Mouse (Mus musculus): ENCODE data around the gene Scamp2. TPM values are rescaled to one million over a fixed set of nuclear protein-coding genes. Genes with fewer than 3 reads are reported as not detected.

Scamp2 gene
- total RNA-seq, 2 experiments from 2014 or later, result 33.8 to 37.3 TPM

DNA sequence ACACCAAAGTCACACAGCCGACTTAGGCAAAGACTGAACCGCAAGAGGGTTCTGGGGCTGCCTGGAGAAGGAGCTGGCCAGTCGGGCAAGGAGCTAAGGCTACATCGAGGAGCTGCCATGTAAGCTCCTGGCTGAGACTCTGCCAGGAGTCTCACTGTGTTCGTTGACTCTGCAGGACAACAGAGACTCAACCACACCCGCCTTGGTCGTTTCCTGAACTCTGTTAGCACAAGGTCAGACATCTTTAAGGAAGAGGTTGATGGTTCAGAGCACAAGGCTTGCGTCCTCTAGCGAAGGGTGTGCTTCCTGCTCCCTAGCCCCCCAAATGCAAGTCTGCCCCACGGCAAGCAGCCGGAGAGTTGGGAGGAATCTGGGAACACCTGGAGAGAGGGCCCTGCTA is 12.9 kb upstream of the Scamp2 start:
- no peak for DNase-seq
- intact Hi-C loops (cut with DNase I), result no loop called here

DNA sequence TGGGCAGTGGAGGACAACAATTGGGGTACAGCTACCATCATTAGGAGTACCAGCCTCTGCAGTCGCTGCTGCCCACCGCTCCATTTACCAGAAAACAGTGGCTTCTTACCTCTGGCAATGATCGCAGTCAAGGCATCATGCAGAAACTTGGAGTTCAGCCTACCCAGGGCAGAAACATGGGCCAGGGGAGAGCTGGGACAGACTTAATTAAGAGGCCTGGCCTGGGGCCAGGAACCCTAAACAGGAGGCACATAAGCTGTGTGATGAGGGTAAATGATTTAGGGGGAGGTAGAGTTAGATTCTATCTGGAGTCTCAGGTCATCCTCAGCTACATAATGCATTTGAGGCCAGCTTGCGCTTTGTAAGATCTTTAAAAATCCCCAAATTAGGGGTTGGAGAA is 11.6 kb upstream of the Scamp2 start:
- intact Hi-C loops (cut with DNase I), result no loop called here

GRCm38 (mm10) chr9:57550126-57550862 is 10.4 kb upstream of the Scamp2 start:
- no peak for DNase-seq
- intact Hi-C loops (cut with DNase I), result no loop called here

More for the DNA sequence above, 11.6 kb upstream of the Scamp2 start:
- DNase-seq, result no peak

DNA sequence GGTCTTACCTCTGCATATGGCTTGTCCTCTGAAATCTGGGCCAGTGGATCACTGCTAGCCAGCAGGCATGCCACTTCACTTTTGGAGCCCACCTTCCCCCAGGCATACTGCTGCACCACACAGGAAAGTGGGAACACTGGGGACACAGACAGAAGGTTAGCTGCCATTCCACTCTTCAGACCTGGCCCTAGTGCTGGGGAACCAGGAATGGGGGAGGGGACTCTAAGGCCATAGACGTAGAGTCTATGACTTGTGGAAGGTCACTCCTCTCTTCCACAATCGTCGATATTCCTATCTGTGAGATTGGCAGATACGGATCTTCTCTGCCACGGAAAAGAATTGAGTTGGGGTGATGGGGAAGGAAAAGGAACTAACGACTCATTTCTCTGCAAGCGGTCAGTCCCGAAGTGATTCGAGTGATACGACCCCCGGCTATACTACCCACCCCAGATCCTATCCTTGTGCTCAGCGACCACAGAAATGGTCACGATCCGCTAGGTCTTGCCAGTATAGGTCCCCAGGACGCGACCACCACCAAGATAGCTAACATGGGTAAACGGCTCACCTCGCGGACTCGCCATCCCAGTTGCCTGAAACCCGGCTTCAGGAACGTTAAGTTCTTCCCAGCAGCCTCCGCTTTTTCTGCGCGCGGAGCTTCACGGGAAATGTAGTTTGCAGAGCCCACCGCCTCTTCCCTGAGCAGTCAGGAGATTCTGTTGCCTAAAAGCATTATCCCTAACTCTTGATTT is 8.4 kb upstream of the Scamp2 start, which contains the start of gene Mpi:
Gene Mpi (minus strand): TSS at position 625 of the 749 bp plus-strand sequence.
- intact Hi-C loops (cut with DNase I), result no loop called here
- peak in 1 of 2 experiments; percentile 49 for DNase-seq

DNA sequence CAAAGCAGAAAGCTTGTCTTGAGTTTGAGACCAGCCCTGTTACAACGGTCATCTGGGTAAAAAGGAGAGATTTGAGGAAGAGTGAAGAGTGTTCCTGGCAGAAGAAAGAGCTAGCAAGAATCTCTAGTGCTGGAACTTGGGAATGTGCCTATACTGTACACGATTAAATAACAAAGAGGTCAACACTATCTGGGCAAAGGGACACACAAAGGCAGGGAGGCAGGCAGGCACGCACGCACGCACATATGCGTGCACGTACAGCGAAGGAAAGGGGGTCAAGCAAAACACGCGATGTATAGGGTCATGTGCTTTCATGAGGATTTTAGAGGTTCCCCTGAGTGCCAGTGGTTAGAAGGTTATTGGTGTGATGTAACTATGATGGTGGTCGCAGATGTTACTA is 7.6 kb upstream of the Scamp2 start:
- no peak for DNase-seq
- intact Hi-C loops (cut with DNase I), result no loop called here

DNA sequence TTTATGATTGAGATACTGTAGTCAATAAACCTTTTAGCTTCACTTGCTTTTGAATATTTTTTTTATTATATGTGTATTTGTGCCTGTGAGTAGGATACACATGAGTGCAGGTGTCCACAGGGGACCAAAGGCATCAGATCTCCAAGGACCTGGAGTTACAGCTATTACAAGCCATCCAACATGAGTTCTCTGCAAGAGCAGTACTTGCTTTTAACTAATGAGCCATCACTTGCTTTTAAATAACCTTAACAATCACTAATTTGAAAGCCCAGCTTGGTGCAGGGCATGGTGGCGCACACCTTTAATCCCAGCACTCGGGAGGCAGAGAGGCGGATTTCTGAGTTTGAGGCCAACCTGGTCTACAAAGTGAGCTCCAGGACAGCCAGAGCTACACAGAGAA is 6.0 kb upstream of the Scamp2 start:
- intact Hi-C loops (cut with DNase I), result no loop called here
- no peak for DNase-seq

DNA sequence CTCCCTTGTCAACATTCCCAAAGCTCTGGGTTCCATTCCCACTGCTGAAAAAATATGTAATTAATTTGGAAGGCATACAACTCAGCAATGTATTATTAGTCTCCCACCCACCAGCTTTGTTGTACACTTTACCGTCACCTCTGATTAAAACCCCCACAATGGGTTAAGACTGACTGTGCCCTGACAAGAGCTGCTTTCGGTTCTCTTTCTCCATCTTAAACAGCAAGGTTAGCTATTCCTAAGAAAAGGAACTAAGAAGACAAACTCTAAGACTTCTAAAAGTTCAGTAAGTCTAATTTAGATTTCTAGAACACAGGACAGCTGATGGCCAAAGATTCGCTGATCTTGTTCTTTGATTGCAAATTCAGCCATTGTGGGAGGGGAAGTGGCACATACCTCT is 3.5 kb upstream of the Scamp2 start:
- intact Hi-C loops (cut with DNase I), result no loop called here
- DNase-seq, result no peak

GRCm38 (mm10) chr9:57558625-57559024 is 2.1 kb upstream of the Scamp2 start:
- intact Hi-C loops (cut with DNase I), result no loop called here

GRCm38 (mm10) chr9:57559568-57559967 is 1.2 kb upstream of the Scamp2 start:
- DNase-seq, result no peak
- intact Hi-C loops (cut with DNase I), result no loop called here

More at GRCm38 (mm10) chr9:57558625-57559024, 2.1 kb upstream of the Scamp2 start:
- DNase-seq, result no peak

GRCm38 (mm10) chr9:57560263-57560662 is 480 bp upstream of the Scamp2 start:
- intact Hi-C loops (cut with DNase I), result no loop called here
- DNase-seq, result no peak

DNA sequence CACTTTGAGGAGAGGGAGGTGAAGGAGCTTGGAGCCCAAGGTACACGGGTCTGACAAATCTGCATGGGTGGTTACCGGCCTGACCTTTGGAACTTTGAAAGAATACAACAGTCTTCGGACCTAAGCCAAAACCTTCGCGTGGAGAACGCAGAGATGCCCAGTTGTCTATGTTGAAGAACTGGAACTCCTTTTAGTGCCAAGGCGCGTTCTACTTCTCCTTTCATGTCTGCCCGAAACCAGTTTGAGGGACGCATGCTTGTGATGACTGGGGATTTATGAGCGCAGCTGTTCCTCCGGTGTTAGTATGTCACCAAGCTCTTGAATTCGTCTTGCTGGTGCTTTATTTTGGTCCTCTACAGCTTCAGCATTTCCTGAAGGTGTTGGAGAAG is 962 bp downstream of the Scamp2 start:
- intact Hi-C loops (cut with DNase I), result no loop called here
- no peak for DNase-seq

- peak in 1 of 2 experiments; percentile 51 for DNase-seq
- intact Hi-C loops (cut with DNase I), result no loop called here
These were observed 2.2 kb downstream of the Scamp2 start for GRCm38 (mm10) chr9:57562896-57563372.

GRCm38 (mm10) chr9:57564609-57565008 is 3.9 kb downstream of the Scamp2 start:
- no peak for DNase-seq
- intact Hi-C loops (cut with DNase I), result no loop called here

DNA sequence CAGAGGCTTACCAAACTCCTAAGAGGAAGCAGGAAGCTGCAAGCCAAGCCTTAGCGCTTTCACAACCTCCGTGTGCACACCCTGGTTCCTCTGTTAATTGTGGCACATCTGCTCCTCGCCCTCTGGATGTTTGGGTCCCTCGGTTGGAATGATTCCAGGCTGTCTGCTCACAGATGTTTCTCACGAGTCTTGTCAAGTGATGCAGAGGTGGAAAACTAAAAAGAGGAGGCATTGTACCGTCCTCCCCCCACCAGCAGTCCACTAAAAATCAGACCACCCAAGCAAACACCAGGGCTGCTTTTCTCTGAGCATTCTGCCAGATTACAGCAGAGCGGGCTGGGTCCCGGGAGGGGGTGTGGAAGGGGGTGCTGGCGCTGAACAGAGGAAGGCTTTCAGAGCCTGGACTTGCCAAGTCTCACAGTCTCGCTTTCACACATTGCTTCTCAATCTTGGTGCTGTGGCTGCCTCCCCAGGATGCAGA is 5.0 kb downstream of the Scamp2 start:
- intact Hi-C loops (cut with DNase I), result no loop called here
- no peak for DNase-seq

GRCm38 (mm10) chr9:57566846-57567245 is 6.1 kb downstream of the Scamp2 start:
- intact Hi-C loops (cut with DNase I), result no loop called here
- DNase-seq, result no peak

- DNase-seq, result peak in 1 of 2 experiments; percentile 50
- intact Hi-C loops (cut with DNase I), result no loop called here
These were observed 7.8 kb downstream of the Scamp2 start for GRCm38 (mm10) chr9:57568500-57568899.

DNA sequence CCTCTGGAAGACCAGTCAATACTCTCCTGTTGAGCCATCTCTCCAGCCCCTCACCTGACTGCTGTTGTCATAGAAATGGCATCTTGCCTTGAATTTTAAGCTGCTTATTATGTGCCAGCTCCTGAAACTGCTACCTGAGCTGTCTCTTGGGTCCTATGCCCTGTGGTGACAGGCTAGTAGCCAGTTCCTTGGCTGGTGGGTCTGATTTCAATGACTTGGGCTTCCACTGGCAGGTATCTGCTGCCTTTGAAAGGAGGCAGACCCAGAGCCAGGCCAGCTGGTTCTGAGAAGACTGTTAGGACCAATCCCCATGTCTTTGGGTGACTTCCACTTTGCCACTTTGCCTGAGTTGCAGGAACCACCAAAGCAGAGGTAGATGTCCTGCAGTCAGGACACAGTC is 13.7 kb downstream of the Scamp2 start:
- intact Hi-C loops (cut with DNase I), result no loop called here
- no peak for DNase-seq

GRCm38 (mm10) chr9:57575577-57575976 is 14.8 kb downstream of the Scamp2 start:
- intact Hi-C loops (cut with DNase I), result no loop called here

GRCm38 (mm10) chr9:57577144-57577849 is 16.6 kb downstream of the Scamp2 start:
- no peak for DNase-seq
- intact Hi-C loops (cut with DNase I), result no loop called here

More at GRCm38 (mm10) chr9:57575577-57575976, 14.8 kb downstream of the Scamp2 start:
- no peak for DNase-seq

DNA sequence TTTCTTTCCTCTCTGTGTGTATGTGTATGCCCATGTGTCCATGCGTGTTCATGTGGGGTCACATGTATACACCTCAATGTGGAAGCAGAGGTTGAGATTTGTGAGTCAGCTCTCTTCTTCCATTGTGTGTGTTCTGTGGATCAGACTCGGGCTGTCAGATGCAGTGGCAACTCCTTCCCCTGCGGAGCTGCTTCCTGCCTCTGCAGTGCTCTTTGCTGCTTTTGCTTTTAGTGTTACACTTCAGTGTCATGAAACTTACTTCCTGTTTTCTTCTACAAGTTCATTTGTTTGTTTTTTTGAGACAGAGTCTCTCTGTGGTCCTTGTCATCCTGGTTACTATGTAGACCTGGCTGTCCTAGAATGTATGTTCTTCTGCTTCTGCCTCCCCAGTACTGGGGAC is 24.2 kb downstream of the Scamp2 start:
- DNase-seq, result no peak
- intact Hi-C loops (cut with DNase I), result no loop called here

All from gastrocnemius, postnatal 36 days (tissue).